Mouse (Mus musculus) liver, embryonic 11.5 days (tissue): Measurements from ENCODE around the gene Gm38431. TPM values are rescaled to one million over a fixed set of nuclear protein-coding genes. Genes with fewer than 3 reads are reported as not detected.

Source experiments
- ATAC-seq: fragments of 200-750 bp; cut with Nextera tagmentation; replicated peaks from 2 replicates; pipeline ENCODE4 v1.8.0; 2017; ENCODE audit warnings: moderate number of reproducible peaks, mild to moderate bottlenecking, moderate TSS enrichment, moderate library complexity; ENCODE audit not compliant: low FRiP score
- DNase-seq: peaks from one replicate; pipeline ENCODE4 v3.0.0-alpha.2; 2017; ENCODE audit warnings: low spot score
- H3K27ac ChIP-seq: fragments of 300-500 bp; sonication (generic); 2 replicates; pipeline ENCODE4 v1.5.1; 2014; ENCODE audit warnings: mild to moderate bottlenecking, low read depth, low read length, control low read depth
- H3K27me3 ChIP-seq: fragments of 300-500 bp; sonication (generic); replicated peaks from 2 replicates; pipeline ENCODE4 v1.6.1; 2014; ENCODE audit warnings: low read length, mixed read lengths; ENCODE audit not compliant: control insufficient read depth, insufficient read depth
- H3K36me3 ChIP-seq: fragments of 300-500 bp; sonication (generic); 2 replicates; pipeline ENCODE4 v1.6.1; 2014; ENCODE audit warnings: mild to moderate bottlenecking, low read length, moderate library complexity, mixed read lengths; ENCODE audit not compliant: control insufficient read depth, insufficient read depth
- H3K4me1 ChIP-seq: fragments of 300-500 bp; sonication (generic); replicated peaks from 2 replicates; pipeline ENCODE4 v1.6.1; 2014; ENCODE audit warnings: low read length, mixed read lengths; ENCODE audit not compliant: control insufficient read depth, insufficient read depth
- H3K4me2 ChIP-seq: fragments of 300-500 bp; sonication (generic); 2 replicates; pipeline ENCODE4 v1.6.1; 2014; ENCODE audit warnings: mild to moderate bottlenecking, control low read depth, moderate library complexity
- H3K4me3 ChIP-seq: fragments of 300-500 bp; sonication (generic); 2 replicates; pipeline ENCODE4 v1.5.1; 2014; ENCODE audit warnings: low read depth, low read length, control low read depth
- H3K9ac ChIP-seq: fragments of 300-500 bp; sonication (generic); 2 replicates; pipeline ENCODE4 v1.6.1; 2014; ENCODE audit warnings: low read depth, low read length, control low read depth
- H3K9me3 ChIP-seq: fragments of 300-500 bp; sonication (generic); 2 replicates; pipeline ENCODE4 v1.6.1; 2016; ENCODE audit warnings: low read length, inconsistent platforms, mixed read lengths; ENCODE audit not compliant: control insufficient read depth
- WGBS: fragments of 180-500 bp; shearing (Covaris S2); extraction: QIAGEN DNeasy Blood & Tissue Kit; methylation state at CpG from one replicate; pipeline ENCODE4 v1.1.7; 2014; 5-methylcytosine and 5-hydroxymethylcytosine counted together
- polyA plus RNA-seq: library from polyadenylated mRNA; unstranded; fragments of >200 nt; fragmentation: Nextera tagmentation; extraction: Ambion mirVana; gene quantifications from 2 replicates; pipeline ENCODE4 v1.2.1, GENCODE M21; 2014

Gm38431 gene
- polyA plus RNA-seq, 1 experiment from 2014 or later, result 4.3 TPM

- Histone ChIP-seq H3K4me2 (no peak overlapping the region), H3K9me3 (no peaks in the 10 kb centered on the region), H3K9ac (no peak overlapping the region), H3K27me3 (no peaks in the 10 kb centered on the region), H3K36me3 (no peaks in the 10 kb centered on the region), H3K4me1 (peaks cover 18% of the 10 kb centered on the region), H3K4me3 (no peak overlapping the region), H3K27ac (no peak overlapping the region)
- WGBS, result 89% methylated on average over 4 of the region's 4 CpGs
- DNase-seq (no peak), ATAC-seq (no peak)
Observed at GRCm38 (mm10) chr9:21095958-21096357, 4.2 kb upstream of the Gm38431 start.

GRCm38 (mm10) chr9:21093423-21093822, 1.6 kb upstream of the Gm38431 start:
- Histone ChIP-seq H3K9ac (no peak overlapping the region), H3K4me1 (peaks cover 25% of the 10 kb centered on the region), H3K4me3 (no peak overlapping the region), H3K36me3 (peaks cover 12% of the 10 kb centered on the region; the same call in 1 of the 2 replicates), H3K9me3 (no peaks in the 10 kb centered on the region), H3K4me2 (no peak overlapping the region), H3K27ac (no peak overlapping the region), H3K27me3 (no peaks in the 10 kb centered on the region)
- no peak for ATAC-seq
- DNase-seq, result no peak
- 93% methylated on average over 9 of the region's 9 CpGs for WGBS

GRCm38 (mm10) chr9:21090972-21091706, 658 bp downstream of the Gm38431 start:
- Histone ChIP-seq H3K27ac (peak overlapping the region; percentile 65), H3K4me2 (peak overlapping the region; percentile 95), H3K27me3 (no peaks in the 10 kb centered on the region), H3K4me3 (peak overlapping the region; percentile 73), H3K9ac (peak overlapping the region; percentile 64), H3K36me3 (peaks cover 28% of the 10 kb centered on the region), H3K4me1 (peaks cover 22% of the 10 kb centered on the region), H3K9me3 (no peaks in the 10 kb centered on the region)
- ATAC-seq (peak; percentile 11), DNase-seq (no peak)
- 2% methylated on average over 24 of the region's 24 CpGs for WGBS

- 90% methylated on average over 1 of the region's 1 CpGs for WGBS
Observed at GRCm38 (mm10) chr9:21090537-21090936, 1.3 kb downstream of the Gm38431 start.

GRCm38 (mm10) chr9:21083324-21083723, 8.5 kb downstream of the Gm38431 start:
- no peak overlapping the region for H3K4me2 ChIP-seq
- ATAC-seq, result 0 out of 2 replicates have a peak, but pooled peaks have one; percentile 11
- no peaks in the 10 kb centered on the region for H3K9me3 ChIP-seq
- no peak for DNase-seq
- no peak overlapping the region for H3K4me3 ChIP-seq
- peaks cover 79% of the 10 kb centered on the region for H3K36me3 ChIP-seq
- no peak overlapping the region for H3K9ac ChIP-seq
- H3K27ac ChIP-seq, result no peak overlapping the region
- H3K4me1 ChIP-seq, result peaks cover 12% of the 10 kb centered on the region
- no peaks in the 10 kb centered on the region for H3K27me3 ChIP-seq
- WGBS, result 67% methylated on average over 3 of the region's 3 CpGs

More at GRCm38 (mm10) chr9:21090537-21090936, 1.3 kb downstream of the Gm38431 start:
- Histone ChIP-seq H3K4me2 (peak overlapping the region; percentile 95), H3K27ac (peak overlapping the region; percentile 65), H3K9me3 (no peaks in the 10 kb centered on the region), H3K27me3 (no peaks in the 10 kb centered on the region), H3K4me1 (peaks cover 23% of the 10 kb centered on the region), H3K9ac (peak overlapping the region; percentile 64), H3K36me3 (peaks cover 34% of the 10 kb centered on the region), H3K4me3 (peak overlapping the region; percentile 73)
- DNase-seq, result no peak
- ATAC-seq, result no peak

- no peaks in the 10 kb centered on the region for H3K9me3 ChIP-seq
- H3K27me3 ChIP-seq, result no peaks in the 10 kb centered on the region
- 94% methylated on average over 9 of the region's 9 CpGs for WGBS
- no peak for ATAC-seq
- no peak overlapping the region for H3K27ac ChIP-seq
- no peak for DNase-seq
- H3K36me3 ChIP-seq, result peaks cover 84% of the 10 kb centered on the region
- H3K4me2 ChIP-seq, result no peak overlapping the region
- H3K4me1 ChIP-seq, result peaks cover 9% of the 10 kb centered on the region
- H3K4me3 ChIP-seq, result no peak overlapping the region
- no peak overlapping the region for H3K9ac ChIP-seq
Observed at GRCm38 (mm10) chr9:21081127-21081526, 10.7 kb downstream of the Gm38431 start.

- H3K27ac ChIP-seq, result no peak overlapping the region
- DNase-seq (no peak), ATAC-seq (no peak)
- no peaks in the 10 kb centered on the region for H3K27me3 ChIP-seq
- no peak overlapping the region for H3K4me3 ChIP-seq
- H3K4me1 ChIP-seq, result peaks cover 10% of the 10 kb centered on the region; the same call in 1 of the 2 replicates
- no peaks in the 10 kb centered on the region for H3K9me3 ChIP-seq
- no peak overlapping the region for H3K9ac ChIP-seq
- 87% methylated on average over 3 of the region's 3 CpGs for WGBS
- no peak overlapping the region for H3K4me2 ChIP-seq
- H3K36me3 ChIP-seq, result peaks cover 58% of the 10 kb centered on the region
Observed at GRCm38 (mm10) chr9:21075625-21076024, 16.2 kb downstream of the Gm38431 start.

GRCm38 (mm10) chr9:21074173-21074572, 17.6 kb downstream of the Gm38431 start:
- ATAC-seq, result no peak
- WGBS, result 93% methylated on average over 1 of the region's 1 CpGs
- no peak for DNase-seq
- no peaks in the 10 kb centered on the region for H3K9me3 ChIP-seq
- H3K4me2 ChIP-seq, result peak overlapping the region; percentile 65
- peaks cover 48% of the 10 kb centered on the region for H3K36me3 ChIP-seq
- H3K4me3 ChIP-seq, result 0 out of 2 replicates have a peak overlapping the region, but pooled peaks have one; percentile 85
- H3K27me3 ChIP-seq, result no peaks in the 10 kb centered on the region
- H3K4me1 ChIP-seq, result peaks cover 10% of the 10 kb centered on the region; the same call in 1 of the 2 replicates
- no peak overlapping the region for H3K9ac ChIP-seq
- H3K27ac ChIP-seq, result peak overlapping the region; percentile 70
